Comparison of ENCODE assay signal across 9 mouse cellular contexts in the genomic region with DNA sequence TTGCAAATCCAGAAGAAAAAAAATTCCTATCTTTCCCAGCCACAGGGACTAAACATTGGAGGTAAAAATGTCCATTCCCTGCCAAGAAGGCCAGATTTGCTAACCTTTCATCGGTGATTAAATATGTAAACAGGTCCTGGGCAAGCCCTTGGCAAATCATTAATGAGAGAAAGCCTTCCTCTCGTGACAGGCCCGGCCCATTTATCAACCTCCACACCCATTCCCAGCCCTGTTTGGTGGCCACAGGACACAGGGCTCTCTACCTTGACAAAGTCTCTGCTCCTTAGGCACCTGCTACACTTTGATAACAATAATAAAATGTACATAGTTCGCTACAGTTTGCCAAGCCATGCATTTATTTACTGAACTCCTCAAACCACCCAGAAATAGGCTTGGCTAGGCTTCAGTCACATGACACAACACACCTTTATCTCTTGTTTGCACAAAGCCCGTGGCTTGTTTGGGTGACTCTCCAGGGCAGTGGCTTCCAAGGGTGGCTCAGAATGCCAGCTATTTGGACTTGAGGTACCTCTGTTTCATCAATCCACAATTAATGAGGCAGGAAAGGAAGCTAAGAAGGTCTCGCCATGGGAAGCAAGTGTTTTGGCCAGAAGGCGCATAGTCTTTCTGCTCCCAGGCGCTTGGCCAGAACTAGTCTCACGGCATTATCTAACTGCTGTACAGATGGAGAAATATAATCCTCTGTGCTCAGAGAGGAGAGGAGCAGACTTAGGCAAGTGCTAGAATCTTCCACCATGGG. TPM values are rescaled to one million over a fixed set of nuclear protein-coding genes. Genes with fewer than 3 reads are reported as not detected.
DNase-seq lines count a peak whose midpoint lies in the region; ATAC-seq and TF ChIP-seq lines count a peak whose summit lies in the region.
"Had no signal": no experiment of that assay in that cellular context is flagged by ENCODE, and none has a peak within 500 bp of the region (broad histone marks: within the 10 kb centered on the region; RNA-seq: fewer than 3 reads in every experiment).

No protein-coding gene starts in this region.

- DNase-seq in gastrocnemius, postnatal 10 days, result peak; percentile 33
- DNase-seq in gastrocnemius, adult 18-20 months (ENCODE audit: low spot score), result no peak
- DNase-seq in cerebellum, postnatal 10 days, result peak; percentile 89 to 93
- peak; percentile 81 for DNase-seq in kidney, postnatal 14 days
- DNase-seq in lung, postnatal 14 days, result peak; percentile 57
- no peak for DNase-seq in ovary, postnatal 36 days (ENCODE audit: low spot score)
- no peak for DNase-seq in left cerebral cortex, postnatal 36 days (ENCODE audit: low spot score in 2 of 2)
- no peak for DNase-seq in forebrain, postnatal 0 days

- H3K9ac ChIP-seq in forebrain, postnatal 0 days, result no peak overlapping the region
- H3K9ac ChIP-seq: midbrain, embryonic 13.5 days had no signal

- TF ChIP-seq CTCF in forebrain, postnatal 0 days (IDR thresholded peaks at IDR 0.05; ENCODE audit: low read depth), result no peak

- no peaks in the 10 kb centered on the region for H3K27me3 ChIP-seq in forebrain, postnatal 0 days (ENCODE audit: insufficient read depth, low read length)

- ATAC-seq in forebrain, postnatal 0 days, result no peak
- ATAC-seq: midbrain, embryonic 13.5 days had no signal

- intact Hi-C loops in left cerebral cortex, postnatal 36 days (cut with DNase I), result loop anchor here (5.0 kb wide), 1 partner anchor 212 kb away; no protein-coding TSS in a partner anchor

- H3K9me3 ChIP-seq in forebrain, postnatal 0 days (ENCODE audit: low read length), result no peaks in the 10 kb centered on the region
- H3K9me3 ChIP-seq: midbrain, embryonic 13.5 days had no signal

- no peak overlapping the region for H3K4me3 ChIP-seq in forebrain, postnatal 0 days (ENCODE audit: low read depth, low read length)
- H3K4me3 ChIP-seq: midbrain, embryonic 13.5 days had no signal

- H3K4me2 ChIP-seq in forebrain, postnatal 0 days (ENCODE audit: low read depth), result no peak overlapping the region
- H3K4me2 ChIP-seq: midbrain, embryonic 13.5 days had no signal

- H3K36me3 ChIP-seq in forebrain, postnatal 0 days (ENCODE audit: insufficient read depth), result no peaks in the 10 kb centered on the region
- H3K36me3 ChIP-seq: midbrain, embryonic 13.5 days had no signal

- no peak overlapping the region for H3K27ac ChIP-seq in forebrain, postnatal 0 days (ENCODE audit: low read depth, low read length)
- H3K27ac ChIP-seq: midbrain, embryonic 13.5 days had no signal

- WGBS in forebrain, postnatal 0 days, result 63% methylated on average over 9 of the region's 9 CpGs

- peaks cover 5% of the 10 kb centered on the region; the same call in 1 of the 2 replicates for H3K4me1 ChIP-seq in forebrain, postnatal 0 days (ENCODE audit: insufficient read depth)

RNA-seq across cellular contexts. Expression of a gene that starts 21.3 kb away (rescaled TPM):
- 1 to 10 TPM; 1.2 to 1.9 TPM for total RNA-seq in gastrocnemius, postnatal 10 days (2021)
- total RNA-seq in gastrocnemius, adult 18-20 months (2021), result 1 to 10 TPM in 1 of 2 experiments, under 1 TPM in 1; 0.64 to 1.2 TPM
- 100 to 1,000 TPM; 607 to 644 TPM for total RNA-seq in left cerebral cortex, postnatal 36 days (2021)
- total RNA-seq in forebrain, postnatal 0 days (2014; rRNA removed), result 120 and 145 TPM in 2 replicates
- 81.0 and 133 TPM in 2 replicates for polyA plus RNA-seq in forebrain, postnatal 0 days (2015; fragmentation: Nextera tagmentation; extraction: Ambion mirVana)

Comparison
In these comparisons a context has a peak if more than half of its experiments do, and no peak if none do; other contexts are left out.
1. DNase-seq: peak in gastrocnemius, postnatal 10 days (single experiment), cerebellum, postnatal 10 days (2 of 2), kidney, postnatal 14 days (single experiment) and lung, postnatal 14 days (single experiment); none in gastrocnemius, adult 18-20 months (single experiment), ovary, postnatal 36 days (single experiment), left cerebral cortex, postnatal 36 days (0 of 2) and forebrain, postnatal 0 days (single experiment).
2. RNA of a gene that starts 21.3 kb away (total RNA-seq): 607 to 644 TPM in left cerebral cortex, postnatal 36 days and 120 to 145 TPM in forebrain, postnatal 0 days; 1.2 to 1.9 TPM in gastrocnemius, postnatal 10 days and 0.64 to 1.2 TPM in gastrocnemius, adult 18-20 months; every median in the first group is over 10 times any median in the second.